Mouse (Mus musculus): ENCODE measurements around the gene Bpifb4. TPM values are rescaled to one million over a fixed set of nuclear protein-coding genes. Genes with fewer than 3 reads are reported as not detected.

Bpifb4 gene
- polyA plus RNA-seq, 2 experiments from 2014 or later, result not detected

- ATAC-seq, result no peak
These were observed 67.7 kb downstream of the Bpifb4 start for GRCm38 (mm10) chr2:154005734-154006133.

DNA sequence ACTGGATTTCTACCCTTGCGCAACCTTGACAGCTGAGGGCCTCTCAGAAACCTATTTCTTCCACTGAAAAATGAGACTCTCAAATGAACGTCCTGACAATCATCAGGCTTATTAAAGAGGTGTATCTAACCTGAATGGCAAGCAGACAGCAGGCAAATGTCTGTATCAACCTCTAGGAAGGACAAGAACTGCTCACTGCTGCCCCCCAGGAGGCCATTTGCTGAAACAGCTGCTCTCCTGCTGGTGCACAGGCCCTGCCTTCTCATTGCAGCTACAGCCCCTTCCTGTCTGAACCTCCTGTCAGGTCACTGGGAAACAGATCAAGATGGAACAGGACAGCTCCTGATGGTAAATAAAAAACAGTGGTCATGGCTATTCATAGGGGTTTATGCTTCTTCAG lies 68.3 kb downstream of the Bpifb4 start:
- no peak for ATAC-seq

DNA sequence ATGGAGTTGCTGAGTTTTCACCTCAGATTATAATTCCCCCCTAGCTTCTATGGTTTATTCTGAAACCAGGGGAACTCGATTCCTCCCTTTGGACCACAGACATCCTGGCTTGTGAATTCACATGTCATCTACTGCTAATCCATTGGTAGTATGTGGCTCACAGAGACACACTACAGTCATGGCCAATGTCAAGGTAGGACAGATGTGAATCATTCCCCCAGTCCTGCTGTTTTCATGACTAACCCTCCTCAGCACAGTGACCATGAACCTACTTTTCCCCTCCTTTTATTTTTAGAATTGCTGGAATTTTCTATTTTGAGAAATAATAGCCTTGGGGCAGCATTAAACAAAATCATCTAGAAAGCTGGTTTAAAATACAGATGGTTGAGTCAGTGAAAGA lies 69.4 kb downstream of the Bpifb4 start:
- no peak for ATAC-seq

DNA sequence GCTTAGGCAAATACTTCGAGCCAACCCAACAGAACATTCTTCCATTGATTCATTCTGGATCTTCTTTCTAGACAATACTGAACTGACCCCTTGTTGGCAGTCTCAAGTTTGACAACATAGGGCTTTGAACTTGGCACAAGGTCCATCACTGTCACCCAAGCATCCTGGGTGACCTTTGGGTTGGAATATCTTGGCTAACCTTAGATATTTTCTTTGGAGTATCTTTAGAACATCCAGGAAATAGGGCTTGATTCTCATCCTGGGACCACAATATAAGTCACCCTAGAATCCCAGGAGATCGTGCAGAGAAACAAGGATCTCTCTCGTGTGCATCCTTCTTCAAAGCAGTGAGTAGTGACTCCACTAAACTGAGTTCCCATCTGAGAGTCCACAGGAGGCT lies 70.0 kb downstream of the Bpifb4 start, which contains the start of gene Bpifa2:
Gene Bpifa2 (plus strand): TSS at position 301 of the 400 bp plus-strand sequence.
- no peak for ATAC-seq

Other genes with a start within 250 kb of the Bpifb4 start
- not detected for gene Dnmt3c, start 241.6 kb upstream of the Bpifb4 start, polyA plus RNA-seq (2017; shearing (Covaris generic))
- gene Mapre1, start 196.9 kb upstream of the Bpifb4 start, polyA plus RNA-seq (2017; shearing (Covaris generic)), result 100 to 1,000 TPM; 238 to 257 TPM
- not detected for gene Efcab8, start 158.3 kb upstream of the Bpifb4 start, polyA plus RNA-seq (2017; shearing (Covaris generic))
- not detected for gene Sun5, start 67.1 kb upstream of the Bpifb4 start, polyA plus RNA-seq (2017; shearing (Covaris generic))
- gene Bpifb2, start 63.2 kb upstream of the Bpifb4 start, polyA plus RNA-seq (2017; shearing (Covaris generic)), result not detected
- gene Bpifb6, start 37.8 kb upstream of the Bpifb4 start, polyA plus RNA-seq (2017; shearing (Covaris generic)), result not detected
- gene Bpifb3, start 20.0 kb upstream of the Bpifb4 start, polyA plus RNA-seq (2017; shearing (Covaris generic)), result not detected
- not detected for gene Bpifa6, start 36.7 kb downstream of the Bpifb4 start, polyA plus RNA-seq (2017; shearing (Covaris generic))
- not detected for gene Bpifa2, start 70.1 kb downstream of the Bpifb4 start, polyA plus RNA-seq (2017; shearing (Covaris generic))
- gene Bpifa3, start 192.1 kb downstream of the Bpifb4 start, polyA plus RNA-seq (2017; shearing (Covaris generic)), result not detected
- not detected for gene Bpifa1, start 204.7 kb downstream of the Bpifb4 start, polyA plus RNA-seq (2017; shearing (Covaris generic))
- not detected for gene Bpifa5, start 224.4 kb downstream of the Bpifb4 start, polyA plus RNA-seq (2017; shearing (Covaris generic))